Mouse (Mus musculus) limb, embryonic 13.5 days (tissue): ENCODE results near the gene Grm5. TPM values are rescaled to one million over a fixed set of nuclear protein-coding genes. Genes with fewer than 3 reads are reported as not detected.
A peak's percentile ranks its signal among the peaks of the same experiment; 100 is the strongest.

Experiments used
- ATAC-seq: fragments of 200-750 bp; cut with Nextera tagmentation; 2 replicates; pipeline ENCODE4 v1.8.0; 2017; ENCODE audit warnings: low read depth, moderate number of reproducible peaks, moderate TSS enrichment; ENCODE audit not compliant: low FRiP score
- H3K27ac ChIP-seq: fragments of 300-500 bp; sonication (generic); 2 replicates; pipeline ENCODE4 v1.5.1; 2015; ENCODE audit warnings: inconsistent platforms, mild to moderate bottlenecking, moderate library complexity
- H3K27me3 ChIP-seq: fragments of 300-500 bp; sonication (generic); 2 replicates; pipeline ENCODE4 v1.6.1; 2015; ENCODE audit warnings: mild to moderate bottlenecking, inconsistent platforms
- H3K36me3 ChIP-seq: fragments of 300-500 bp; sonication (generic); 2 replicates; pipeline ENCODE4 v1.6.1; 2015; ENCODE audit warnings: inconsistent platforms, mild to moderate bottlenecking, moderate library complexity
- H3K4me1 ChIP-seq: fragments of 300-500 bp; sonication (generic); 2 replicates; pipeline ENCODE4 v1.6.1; 2015; ENCODE audit warnings: inconsistent platforms
- H3K4me2 ChIP-seq: fragments of 300-500 bp; sonication (generic); replicated peaks from 2 replicates; pipeline ENCODE4 v1.6.1; 2015; ENCODE audit warnings: inconsistent platforms, mild to moderate bottlenecking, moderate library complexity
- H3K4me3 ChIP-seq: fragments of 300-500 bp; sonication (generic); 2 replicates; pipeline ENCODE4 v1.5.1; 2015; ENCODE audit warnings: moderate library complexity, mild to moderate bottlenecking, inconsistent platforms
- H3K9ac ChIP-seq: fragments of 300-500 bp; sonication (generic); 2 replicates; pipeline ENCODE4 v1.6.1; 2015; ENCODE audit warnings: mild to moderate bottlenecking, inconsistent platforms
- H3K9me3 ChIP-seq: fragments of 300-500 bp; sonication (generic); 2 replicates; pipeline ENCODE4 v1.6.1; 2016; ENCODE audit warnings: inconsistent platforms
- WGBS: fragments of 180-500 bp; shearing (Covaris S2); methylation state at CpG from one replicate; pipeline ENCODE4 v1.1.7; 2015; 5-methylcytosine and 5-hydroxymethylcytosine counted together
- polyA plus RNA-seq: library from polyadenylated mRNA; unstranded; fragments of >200 nt; fragmentation: Nextera tagmentation; extraction: Ambion mirVana; gene quantifications from 2 replicates; pipeline ENCODE4 v1.2.1, GENCODE M21; 2015

Grm5 gene
- polyA plus RNA-seq, 1 experiment from 2014 or later = 0.06 TPM

DNA sequence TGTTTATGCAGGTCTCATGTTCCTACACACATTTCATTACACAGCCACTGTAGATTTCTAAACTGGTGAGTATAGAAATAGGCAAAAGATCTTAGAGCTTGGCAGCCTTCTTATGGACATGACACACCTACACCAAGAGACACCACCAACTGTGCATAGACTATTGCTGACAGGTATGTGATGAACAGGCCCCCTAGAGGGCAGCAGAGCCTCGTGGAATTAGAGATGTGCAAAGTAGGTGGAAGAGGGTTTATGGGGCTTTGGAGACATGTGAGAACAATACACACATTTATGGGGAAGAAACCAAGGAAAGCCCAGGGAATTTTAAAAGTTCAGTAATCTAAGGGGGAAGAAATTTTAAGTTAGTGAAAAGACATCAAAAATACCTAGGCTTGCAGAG is 513.7 kb downstream of the Grm5 start:
- Histone ChIP-seq H3K4me3 (no peak overlapping the region), H3K9me3 (no peaks in the 10 kb centered on the region), H3K27ac (no peak overlapping the region), H3K36me3 (no peaks in the 10 kb centered on the region), H3K9ac (no peak overlapping the region), H3K4me1 (no peaks in the 10 kb centered on the region), H3K4me2 (no peak overlapping the region), H3K27me3 (no peaks in the 10 kb centered on the region)
- peak; percentile 82 for ATAC-seq
- 6% methylated on average over 1 of the region's 1 CpGs for WGBS

GRCm38 (mm10) chr7:88116724-88117409 is 532.9 kb downstream of the Grm5 start:
- Histone ChIP-seq H3K27me3 (no peaks in the 10 kb centered on the region), H3K4me3 (no peak overlapping the region), H3K9ac (no peak overlapping the region), H3K36me3 (no peaks in the 10 kb centered on the region), H3K4me1 (no peaks in the 10 kb centered on the region), H3K9me3 (no peaks in the 10 kb centered on the region), H3K4me2 (no peak overlapping the region), H3K27ac (no peak overlapping the region)
- WGBS = 70% methylated on average over 6 of the region's 6 CpGs
- no peak for ATAC-seq

DNA sequence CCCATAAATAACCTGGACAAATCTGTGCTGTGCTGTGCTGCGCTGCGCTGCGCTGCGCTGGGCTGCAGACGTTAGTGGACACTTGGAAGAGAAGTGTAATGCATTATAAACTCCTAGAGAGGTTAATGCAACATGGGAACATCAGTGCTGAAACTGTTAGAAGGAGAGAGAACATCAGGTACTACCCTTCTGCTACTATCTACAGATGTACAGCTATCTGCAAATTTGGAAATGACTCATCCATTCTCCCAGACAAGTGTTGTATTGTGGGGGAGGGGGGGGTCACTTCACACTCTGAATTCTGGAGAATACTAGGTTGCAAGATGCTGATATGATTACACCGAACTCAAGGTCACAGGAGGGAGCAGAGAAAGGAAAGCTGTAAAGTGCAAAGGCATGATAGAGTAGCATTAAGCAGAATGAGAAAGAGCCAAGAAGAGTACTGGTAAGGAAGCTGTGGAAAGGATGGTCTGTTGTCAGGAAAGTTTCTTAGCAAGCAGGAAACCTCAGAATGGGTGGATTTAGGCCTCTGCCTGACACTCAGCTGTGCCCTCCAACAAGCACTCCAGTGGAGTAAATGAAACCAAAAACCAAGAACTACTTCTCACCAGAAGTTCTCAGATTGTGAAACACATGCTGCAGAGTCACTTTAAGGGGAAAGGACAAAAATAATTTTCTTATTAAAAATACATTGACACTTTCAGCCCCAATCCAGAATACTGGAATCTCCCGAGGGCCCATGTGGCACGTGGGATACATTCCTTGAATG is 544.3 kb downstream of the Grm5 start:
- H3K4me2 ChIP-seq = no peak overlapping the region
- no peak overlapping the region for H3K4me3 ChIP-seq
- H3K36me3 ChIP-seq = no peaks in the 10 kb centered on the region
- H3K9me3 ChIP-seq = no peaks in the 10 kb centered on the region
- 72% methylated on average over 8 of the region's 8 CpGs for WGBS
- H3K9ac ChIP-seq = no peak overlapping the region
- H3K27ac ChIP-seq = no peak overlapping the region
- H3K27me3 ChIP-seq = peaks cover 25% of the 10 kb centered on the region
- ATAC-seq = no peak
- peaks cover 10% of the 10 kb centered on the region for H3K4me1 ChIP-seq

GRCm38 (mm10) chr7:88129536-88130487 is 545.8 kb downstream of the Grm5 start:
- Histone ChIP-seq H3K27me3 (peaks cover 25% of the 10 kb centered on the region), H3K4me1 (peaks cover 10% of the 10 kb centered on the region), H3K4me2 (peak overlapping the region; percentile 77), H3K4me3 (peak overlapping the region; percentile 43), H3K9ac (peak overlapping the region; percentile 56), H3K36me3 (no peaks in the 10 kb centered on the region), H3K9me3 (no peaks in the 10 kb centered on the region), H3K27ac (no peak overlapping the region)
- WGBS = 8% methylated on average over 41 of the region's 41 CpGs
- ATAC-seq = no peak

DNA sequence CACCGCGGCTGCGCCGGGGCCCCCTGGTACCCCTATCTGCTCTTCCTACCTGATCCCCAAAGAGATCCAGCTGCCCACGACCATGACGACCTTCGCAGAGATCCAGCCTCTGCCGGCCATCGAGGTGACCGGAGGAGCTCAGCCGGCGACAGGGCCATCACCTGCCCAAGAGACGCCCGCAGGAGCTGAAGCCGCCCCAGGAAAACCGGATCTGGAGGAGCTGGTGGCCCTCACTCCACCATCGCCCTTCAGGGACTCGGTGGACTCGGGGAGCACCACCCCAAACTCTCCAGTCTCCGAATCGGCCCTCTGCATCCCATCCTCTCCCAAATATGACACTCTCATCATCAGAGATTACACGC is 546.5 kb downstream of the Grm5 start:
- 26% methylated on average over 22 of the region's 22 CpGs for WGBS
- Histone ChIP-seq H3K27ac (no peak overlapping the region), H3K9ac (peak overlapping the region; percentile 56), H3K4me3 (peak overlapping the region; percentile 43), H3K4me1 (peaks cover 10% of the 10 kb centered on the region), H3K36me3 (no peaks in the 10 kb centered on the region), H3K4me2 (peak overlapping the region; percentile 77), H3K9me3 (no peaks in the 10 kb centered on the region), H3K27me3 (peaks cover 25% of the 10 kb centered on the region)
- ATAC-seq = no peak

DNA sequence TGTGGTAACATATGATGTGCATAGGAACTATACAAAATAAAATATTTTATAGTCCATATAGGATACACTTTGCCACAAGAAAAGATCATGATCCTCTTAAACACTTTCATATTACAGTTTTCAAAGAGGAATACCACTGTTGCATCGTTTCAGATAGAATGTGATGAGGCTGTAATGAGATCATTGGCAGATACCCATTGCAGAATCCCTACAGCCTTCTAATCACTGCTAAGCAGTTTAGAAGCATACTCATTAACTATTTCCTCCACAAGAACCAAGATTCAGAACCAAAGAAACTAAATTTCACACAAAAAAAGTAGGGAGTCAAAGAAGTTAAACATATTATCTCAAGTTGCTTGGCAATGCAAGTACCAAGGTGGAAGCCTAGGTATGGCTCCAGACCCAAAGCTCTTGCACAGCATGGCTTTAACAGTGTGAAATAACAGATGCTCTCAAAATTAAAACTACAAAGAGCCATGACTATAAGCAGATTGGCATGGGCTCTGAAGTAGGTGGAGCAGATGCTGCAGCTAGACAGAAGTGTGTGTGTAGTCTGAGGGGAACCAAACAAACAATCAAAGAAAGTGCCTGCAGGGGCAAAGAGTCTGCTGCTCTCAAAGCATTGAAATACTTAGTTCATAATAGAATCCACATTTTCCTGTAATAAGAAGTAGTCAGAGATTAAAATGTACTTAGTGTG is 575.7 kb downstream of the Grm5 start:
- no peaks in the 10 kb centered on the region for H3K36me3 ChIP-seq
- H3K4me3 ChIP-seq = no peak overlapping the region
- 67% methylated on average over 1 of the region's 1 CpGs for WGBS
- no peaks in the 10 kb centered on the region for H3K27me3 ChIP-seq
- H3K4me1 ChIP-seq = no peaks in the 10 kb centered on the region
- ATAC-seq = no peak
- no peaks in the 10 kb centered on the region for H3K9me3 ChIP-seq
- no peak overlapping the region for H3K4me2 ChIP-seq
- H3K9ac ChIP-seq = no peak overlapping the region
- no peak overlapping the region for H3K27ac ChIP-seq

- H3K9ac ChIP-seq = no peak overlapping the region
- no peaks in the 10 kb centered on the region for H3K4me1 ChIP-seq
- no peak overlapping the region for H3K4me3 ChIP-seq
- 88% methylated on average over 2 of the region's 2 CpGs for WGBS
- no peak overlapping the region for H3K4me2 ChIP-seq
- H3K27me3 ChIP-seq = no peaks in the 10 kb centered on the region
- no peak overlapping the region for H3K27ac ChIP-seq
- no peaks in the 10 kb centered on the region for H3K9me3 ChIP-seq
- ATAC-seq = no peak
- H3K36me3 ChIP-seq = no peaks in the 10 kb centered on the region
These were observed 577.6 kb downstream of the Grm5 start for GRCm38 (mm10) chr7:88161586-88161985.

Other genes with a start within 250 kb of the Grm5 start
- gene Tyr, start 90.7 kb upstream of the Grm5 start, polyA plus RNA-seq = 0.13 and 0.52 TPM in 2 replicates